Mouse (Mus musculus): ENCODE measurements around the gene Nsmce4a. TPM values are rescaled to one million over a fixed set of nuclear protein-coding genes. Genes with fewer than 3 reads are reported as not detected.
"Not testable (repeated sequence)": the region's sequence is repeated elsewhere in the genome, so short reads cannot be mapped to it uniquely, and the experiment has no call there.

Gene Nsmce4a
- 10 to 100 TPM; 41.5 to 41.8 TPM for total RNA-seq (2021)

DNA sequence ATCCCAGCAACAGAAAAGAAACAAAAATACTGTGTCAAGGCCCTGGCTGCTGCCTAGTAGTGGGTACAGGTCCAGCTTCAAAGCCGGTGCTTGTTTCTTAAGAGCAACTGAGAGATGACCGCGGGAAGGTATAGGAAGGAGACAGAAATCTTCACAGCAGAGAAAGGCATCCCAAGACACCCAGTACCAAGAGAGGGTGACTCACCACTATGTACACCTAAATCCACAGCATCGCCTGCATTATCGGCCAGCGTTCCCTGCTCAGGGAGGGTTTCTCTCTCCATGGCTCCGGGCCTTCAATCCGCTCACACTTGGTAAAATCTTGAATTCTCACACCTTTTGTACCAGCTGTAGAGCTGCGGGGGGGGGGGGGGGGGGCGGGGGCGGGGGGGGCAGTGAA, at the start of gene Nsmce4a:
Nsmce4a (minus strand) TSS at position 298 of the 400 bp plus-strand sequence.
- DNase-seq = no peak

DNA sequence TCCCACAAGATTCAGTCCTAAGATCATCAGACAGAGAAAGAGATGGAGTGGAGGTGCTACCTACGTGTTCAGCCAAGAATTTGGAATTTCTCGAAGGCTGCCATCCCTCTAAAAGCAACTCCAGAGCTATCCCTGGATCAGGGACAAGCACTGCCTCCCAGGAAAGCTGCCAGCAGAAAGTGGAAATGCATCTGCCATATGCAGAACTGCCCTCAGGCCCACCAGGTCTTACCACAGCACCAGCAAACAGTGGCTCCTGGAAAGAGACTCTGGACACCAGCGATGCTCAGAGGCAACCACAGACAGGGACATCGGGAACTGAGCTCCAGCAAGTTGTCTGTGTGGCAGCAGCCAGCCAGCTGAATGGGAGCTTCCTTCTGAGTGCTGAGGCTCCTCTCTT, 49.4 kb upstream of the Nsmce4a start:
- no peak for DNase-seq

DNA sequence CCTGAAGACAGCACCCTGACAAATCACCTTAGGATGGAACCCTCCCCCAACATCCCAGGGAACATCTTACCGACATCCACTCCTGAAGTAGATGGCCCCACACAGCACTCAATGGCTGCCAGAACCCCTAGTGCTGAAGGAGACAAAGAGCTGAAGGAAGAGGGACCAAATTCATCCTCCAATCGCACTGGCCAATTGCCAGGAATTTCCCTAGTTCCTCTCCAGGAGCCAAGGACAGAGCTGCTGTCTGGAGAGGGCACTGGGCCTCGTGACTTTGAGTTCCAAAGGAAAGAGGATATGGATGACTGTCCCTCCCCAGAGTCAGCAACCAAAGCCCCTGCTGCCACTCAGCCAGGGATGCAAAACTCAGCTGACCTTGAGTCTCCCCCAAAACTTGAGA, 49.0 kb upstream of the Nsmce4a start:
- no peak for DNase-seq

DNA sequence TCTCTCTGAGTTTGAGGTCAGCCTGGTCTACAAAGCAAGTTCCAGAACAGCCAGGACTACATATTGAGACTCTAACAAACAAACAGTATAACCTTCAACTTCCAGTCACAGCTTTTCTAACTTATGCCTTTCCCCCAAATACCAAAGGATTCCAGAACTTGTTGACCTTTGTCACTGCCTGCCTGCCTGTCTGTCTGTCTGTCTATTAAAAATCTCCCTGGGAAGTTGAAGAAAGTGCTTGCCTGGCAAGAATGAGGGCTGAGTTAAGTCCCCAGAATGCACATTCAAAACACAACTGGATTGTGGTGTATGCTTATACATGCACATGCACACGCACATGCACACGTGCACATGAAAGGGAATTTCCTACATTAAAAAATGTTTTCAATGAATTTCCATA, 48.1 kb upstream of the Nsmce4a start:
- DNase-seq = no peak

DNA sequence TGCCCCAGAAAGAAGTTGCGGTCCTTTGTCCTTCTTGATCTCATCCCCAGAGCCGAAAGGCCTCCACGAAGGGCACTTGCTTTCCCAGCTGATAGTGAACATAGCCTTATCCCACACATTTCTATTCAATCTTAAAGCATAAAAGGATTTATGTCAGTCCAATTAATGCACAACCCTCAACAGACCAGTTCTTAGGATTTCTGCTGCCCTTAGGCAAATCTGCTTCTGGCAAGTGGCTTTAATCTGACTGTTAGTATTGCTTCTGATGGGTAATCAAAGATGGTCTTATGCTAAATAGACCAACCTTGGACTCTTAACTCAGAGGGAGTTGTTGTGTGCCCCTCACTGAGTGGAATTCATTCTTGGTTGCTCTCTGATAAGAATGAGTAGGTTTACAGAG, 44.7 kb upstream of the Nsmce4a start:
- no peak for DNase-seq

DNA sequence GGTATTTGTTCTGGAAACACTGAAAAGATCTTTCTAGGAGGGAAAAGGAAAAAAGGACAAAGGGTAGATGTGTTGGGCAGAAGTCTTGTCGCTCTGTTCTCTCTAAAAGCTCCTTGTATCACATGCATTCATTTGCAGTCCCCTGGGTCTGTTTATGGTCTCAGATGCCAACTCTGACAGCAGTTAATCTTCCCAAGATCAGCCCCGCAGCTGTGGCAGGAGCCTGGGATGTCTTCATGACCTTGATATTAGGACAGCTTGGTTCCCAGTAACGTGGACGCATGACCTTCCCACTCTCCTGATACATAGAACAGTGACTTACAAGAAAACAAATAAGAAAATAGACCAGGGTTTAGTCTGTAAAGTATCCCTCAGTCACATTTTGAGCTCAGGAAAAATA, 41.1 kb upstream of the Nsmce4a start:
- DNase-seq = no peak

DNA sequence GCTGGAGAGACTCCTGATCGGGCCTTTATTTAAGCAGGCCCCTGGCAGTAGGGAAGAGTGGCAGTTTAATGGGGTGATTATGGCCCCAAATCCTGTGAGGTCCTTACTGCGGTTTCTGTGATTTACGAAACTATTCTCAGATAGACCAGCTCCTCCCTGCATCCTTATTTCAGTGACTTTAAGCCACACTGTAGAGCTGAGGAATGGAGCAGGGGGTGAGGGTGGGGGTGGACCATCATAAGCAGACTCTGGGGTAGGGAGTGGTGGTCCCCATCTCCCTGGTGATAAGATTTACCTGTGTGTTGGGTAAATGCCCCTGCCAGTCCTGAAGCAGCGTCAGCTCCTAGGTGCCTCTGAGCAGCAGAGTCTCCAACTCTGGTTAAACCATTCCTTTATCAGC, 34.0 kb upstream of the Nsmce4a start:
- DNase-seq = no peak

DNA sequence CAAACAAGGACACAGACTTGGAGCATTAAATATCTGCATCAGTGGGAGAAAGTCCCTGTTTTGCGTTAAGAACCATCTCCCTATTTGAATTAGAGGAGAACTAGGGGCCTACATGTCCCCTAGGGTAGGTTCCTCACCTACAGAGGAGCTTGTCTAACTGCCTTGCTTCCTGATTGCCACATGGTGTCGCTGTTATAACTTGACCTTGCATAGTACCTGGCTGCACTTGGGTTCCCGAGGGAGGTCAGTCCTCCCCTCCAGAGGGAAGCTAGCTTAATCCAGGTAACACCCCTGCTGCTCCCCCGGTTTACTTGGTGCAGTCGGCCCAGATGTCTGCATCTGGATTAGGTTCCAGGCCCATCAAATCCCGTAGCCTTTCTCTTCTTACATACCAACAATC, 32.2 kb upstream of the Nsmce4a start:
- no peak for DNase-seq

DNA sequence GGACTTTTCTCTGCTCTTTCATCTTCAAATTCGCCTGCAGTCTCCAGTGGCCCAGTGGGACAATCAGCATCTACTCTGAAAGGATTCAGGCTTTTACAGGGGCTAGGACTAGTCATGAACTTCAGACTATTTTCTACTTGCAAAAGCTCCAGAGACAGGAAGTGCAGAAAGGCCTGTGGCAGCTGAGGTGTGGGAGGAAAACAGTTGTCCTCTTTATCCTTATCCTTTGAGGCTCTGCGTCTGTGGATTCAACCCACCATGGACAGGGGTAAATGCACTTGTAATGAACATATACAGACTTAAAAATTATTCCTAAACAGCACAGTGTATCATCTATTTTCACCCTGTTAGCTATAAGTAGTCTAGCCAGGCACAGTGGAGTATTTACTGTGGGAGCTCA, 31.5 kb upstream of the Nsmce4a start:
- DNase-seq = no peak

DNA sequence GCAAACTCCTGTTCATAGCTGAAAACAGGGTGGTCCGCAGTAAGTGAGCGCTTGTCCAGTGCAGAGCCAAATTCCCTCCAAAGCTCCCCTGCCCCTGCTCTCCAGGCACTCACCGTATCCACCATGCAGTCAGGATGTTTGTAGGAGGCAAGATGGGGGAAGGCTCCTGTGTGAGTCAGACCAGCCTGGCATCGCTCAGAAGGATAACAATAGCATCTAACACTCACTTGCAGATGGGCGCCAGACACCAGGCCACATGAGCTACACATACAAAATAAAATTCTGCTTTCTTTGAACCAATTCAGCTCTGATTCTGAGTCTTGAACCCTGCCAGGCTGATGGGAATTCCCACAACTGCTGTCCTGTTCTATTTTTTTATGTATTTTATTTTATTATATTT, 30.6 kb upstream of the Nsmce4a start:
- DNase-seq = peak; percentile 43 to 49

DNA sequence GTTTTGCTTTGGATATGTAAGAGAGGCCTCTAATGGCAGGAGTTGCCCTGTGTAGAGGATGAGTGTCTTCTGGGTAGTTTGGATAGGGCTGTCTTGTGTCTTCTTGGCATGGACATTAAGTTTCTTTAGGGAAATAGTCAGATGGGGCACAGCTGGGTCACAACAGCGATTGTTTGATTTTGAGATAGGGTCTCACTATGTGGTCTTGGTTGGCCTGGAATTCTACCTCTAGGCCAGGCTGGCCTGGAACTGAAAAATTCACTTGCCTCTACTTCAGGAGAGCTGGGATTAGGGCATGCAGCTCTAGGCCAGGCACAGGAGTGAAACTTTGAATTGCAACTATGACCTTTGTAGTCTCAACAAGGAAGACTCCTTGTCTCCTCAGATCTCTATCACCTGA, 29.9 kb upstream of the Nsmce4a start:
- DNase-seq = no peak

DNA sequence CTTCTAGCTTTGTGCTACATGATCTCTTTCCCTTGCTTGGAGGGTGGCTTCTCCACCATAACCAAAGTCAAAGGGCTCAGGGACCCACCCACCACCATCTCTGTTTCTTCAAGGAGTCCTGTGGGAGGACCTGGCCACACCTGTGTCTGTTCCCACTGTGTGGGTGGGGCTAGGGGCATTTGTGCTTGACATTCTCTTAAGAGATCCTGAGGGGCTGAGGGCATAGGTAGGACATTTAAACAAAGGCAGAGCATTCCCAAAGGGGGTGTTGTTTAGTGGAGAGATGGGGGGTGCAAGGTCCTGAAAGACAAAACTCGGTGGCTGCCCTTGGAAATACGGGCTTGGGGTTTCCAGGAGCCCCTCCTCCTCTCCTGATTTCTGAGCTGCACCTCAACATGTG, 27.6 kb upstream of the Nsmce4a start:
- no peak for DNase-seq

DNA sequence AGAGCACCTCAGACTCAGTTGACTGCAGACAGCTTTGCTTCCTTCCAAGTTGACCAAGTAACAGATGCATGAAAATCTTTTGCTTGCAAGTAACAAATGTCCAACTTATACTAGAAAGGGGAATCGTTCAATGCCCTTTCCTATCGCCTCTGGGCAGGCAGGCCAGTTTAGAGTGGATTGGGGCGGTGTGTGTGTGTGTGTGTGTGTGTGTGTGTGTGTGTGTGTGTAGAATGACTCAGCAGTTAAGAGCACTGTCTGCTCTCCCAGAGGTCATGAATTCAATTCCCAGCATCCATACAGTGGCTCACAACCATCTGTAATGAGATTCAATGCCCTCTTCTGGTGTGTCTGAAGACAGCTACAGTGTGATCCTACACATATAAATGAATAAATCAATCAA, 27.2 kb upstream of the Nsmce4a start:
- DNase-seq = no peak

DNA sequence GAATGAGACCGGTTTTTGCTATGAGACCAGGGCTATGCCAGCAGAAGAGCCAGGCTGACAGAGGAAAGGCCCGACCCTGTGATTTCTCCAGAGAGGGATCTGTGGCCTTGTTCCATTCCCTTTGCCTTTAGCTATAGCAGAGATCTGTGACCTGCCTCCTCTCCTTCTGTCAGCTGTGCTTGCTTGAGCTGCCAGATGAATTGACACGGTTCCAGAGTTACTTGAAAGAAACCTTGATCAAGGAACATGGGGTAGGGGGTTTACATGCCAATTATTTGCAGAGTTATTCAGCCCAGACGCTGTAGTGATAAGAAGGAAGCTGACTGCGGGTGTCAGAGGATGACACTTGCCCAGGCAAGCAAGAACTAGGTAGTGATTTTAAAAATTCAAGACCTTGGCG, 24.6 kb upstream of the Nsmce4a start:
- no peak for DNase-seq

DNA sequence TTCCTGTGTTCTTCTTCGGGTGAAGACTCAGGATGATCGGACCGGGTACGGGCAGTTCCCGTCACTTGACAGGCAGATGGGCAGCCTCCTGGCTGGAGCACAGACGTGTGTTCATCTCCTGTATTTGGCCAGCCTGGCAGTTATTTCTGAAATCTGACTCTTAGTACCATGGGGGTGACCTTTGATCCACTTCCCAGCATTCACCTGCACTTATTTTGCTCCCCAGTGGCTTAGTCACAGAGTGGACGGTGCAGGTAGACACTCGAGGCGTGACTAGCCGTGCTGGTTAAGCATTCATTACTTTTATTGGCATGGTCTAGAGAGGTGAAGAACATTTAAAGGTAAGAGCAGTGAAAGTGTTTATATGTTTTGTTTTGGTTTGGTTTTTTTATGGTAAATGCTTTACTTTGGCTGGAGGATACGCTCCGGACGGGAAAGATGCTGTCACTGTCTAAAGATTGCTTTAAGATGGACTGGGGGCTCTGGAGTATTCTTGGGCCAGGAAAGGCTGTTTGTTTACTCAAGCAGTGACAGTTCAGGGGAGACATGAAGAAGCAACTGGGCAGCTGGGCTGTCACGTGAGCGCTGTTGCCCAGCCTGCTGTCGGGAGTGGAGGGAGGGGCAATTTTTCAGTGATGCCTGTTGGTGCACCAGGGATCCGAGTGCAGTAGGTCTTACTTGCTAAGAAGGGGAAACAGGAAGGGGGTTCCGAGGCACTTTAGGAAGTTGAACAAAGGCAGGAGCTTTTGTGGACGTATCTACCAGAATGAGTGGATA, 23.3 kb upstream of the Nsmce4a start:
- DNase-seq = not testable (repeated sequence)

DNA sequence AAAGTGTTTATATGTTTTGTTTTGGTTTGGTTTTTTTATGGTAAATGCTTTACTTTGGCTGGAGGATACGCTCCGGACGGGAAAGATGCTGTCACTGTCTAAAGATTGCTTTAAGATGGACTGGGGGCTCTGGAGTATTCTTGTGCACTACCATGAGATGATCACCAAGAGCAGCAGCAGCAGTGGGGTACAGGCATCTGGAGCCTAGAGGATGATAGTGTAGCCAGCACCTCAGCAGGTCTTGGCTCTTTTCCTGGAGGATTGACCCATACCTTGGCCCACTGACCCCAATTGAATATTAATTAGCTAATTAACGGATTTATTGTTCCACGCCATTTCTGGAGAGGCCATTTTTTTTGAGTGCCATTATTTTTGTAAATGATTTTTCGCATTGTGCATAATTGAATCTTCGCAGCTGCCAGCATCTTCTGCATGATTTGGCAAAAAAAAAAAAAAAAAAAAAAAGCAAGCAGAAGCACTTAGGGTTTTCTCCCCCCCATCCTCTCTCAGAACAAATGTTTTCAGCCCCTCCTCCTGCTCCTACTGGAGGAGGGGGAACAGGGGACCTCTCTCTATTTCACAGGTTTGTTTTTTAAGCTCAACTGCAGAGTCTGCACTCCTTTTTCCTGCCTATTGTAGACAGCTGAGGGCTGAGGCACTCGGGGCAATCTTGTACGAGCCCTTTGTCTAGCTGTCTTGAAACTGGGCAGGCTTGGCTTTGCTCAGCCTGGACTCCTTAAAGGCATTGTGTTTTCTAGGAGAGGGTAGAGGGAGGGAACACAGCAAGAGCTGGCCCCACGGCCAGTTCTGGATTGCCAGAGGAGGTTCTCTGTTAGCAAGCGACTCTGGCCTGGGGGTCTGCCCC, 20.7 kb upstream of the Nsmce4a start:
- not testable (repeated sequence) for DNase-seq

DNA sequence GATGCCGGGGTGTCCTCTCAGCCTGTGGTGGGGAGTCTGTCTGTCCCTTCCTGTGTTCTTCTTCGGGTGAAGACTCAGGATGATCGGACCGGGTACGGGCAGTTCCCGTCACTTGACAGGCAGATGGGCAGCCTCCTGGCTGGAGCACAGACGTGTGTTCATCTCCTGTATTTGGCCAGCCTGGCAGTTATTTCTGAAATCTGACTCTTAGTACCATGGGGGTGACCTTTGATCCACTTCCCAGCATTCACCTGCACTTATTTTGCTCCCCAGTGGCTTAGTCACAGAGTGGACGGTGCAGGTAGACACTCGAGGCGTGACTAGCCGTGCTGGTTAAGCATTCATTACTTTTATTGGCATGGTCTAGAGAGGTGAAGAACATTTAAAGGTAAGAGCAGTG, 20.1 kb upstream of the Nsmce4a start:
- not testable (repeated sequence) for DNase-seq

DNA sequence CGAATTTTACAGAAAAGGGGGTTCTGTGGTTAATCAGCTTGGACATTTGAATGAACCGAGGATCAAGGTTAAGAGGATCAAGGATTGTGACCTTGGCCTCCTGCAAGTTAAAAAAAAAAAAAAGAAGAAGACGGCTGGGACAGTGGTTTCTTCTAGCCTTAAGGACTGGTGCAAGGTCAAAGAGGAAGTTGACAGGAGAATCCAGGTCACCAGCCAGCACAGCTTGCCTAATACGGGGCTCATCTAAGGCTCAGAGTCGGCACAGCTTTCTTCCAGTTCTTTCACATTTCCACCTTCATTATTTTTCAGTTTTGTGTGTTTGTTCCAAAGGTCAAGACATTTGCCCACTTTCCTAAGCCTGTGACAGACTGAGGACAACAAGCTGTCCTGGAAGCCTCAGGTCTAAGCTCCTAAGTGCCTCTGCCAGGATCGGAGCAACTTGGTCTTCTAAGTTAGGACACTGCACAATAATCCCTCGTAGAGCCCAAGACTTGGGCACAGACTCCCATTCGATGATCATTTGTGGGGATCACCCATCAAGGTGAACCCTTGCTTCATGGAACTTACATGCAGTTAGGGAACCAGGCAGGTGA, 18.0 kb upstream of the Nsmce4a start:
- no peak for DNase-seq

DNA sequence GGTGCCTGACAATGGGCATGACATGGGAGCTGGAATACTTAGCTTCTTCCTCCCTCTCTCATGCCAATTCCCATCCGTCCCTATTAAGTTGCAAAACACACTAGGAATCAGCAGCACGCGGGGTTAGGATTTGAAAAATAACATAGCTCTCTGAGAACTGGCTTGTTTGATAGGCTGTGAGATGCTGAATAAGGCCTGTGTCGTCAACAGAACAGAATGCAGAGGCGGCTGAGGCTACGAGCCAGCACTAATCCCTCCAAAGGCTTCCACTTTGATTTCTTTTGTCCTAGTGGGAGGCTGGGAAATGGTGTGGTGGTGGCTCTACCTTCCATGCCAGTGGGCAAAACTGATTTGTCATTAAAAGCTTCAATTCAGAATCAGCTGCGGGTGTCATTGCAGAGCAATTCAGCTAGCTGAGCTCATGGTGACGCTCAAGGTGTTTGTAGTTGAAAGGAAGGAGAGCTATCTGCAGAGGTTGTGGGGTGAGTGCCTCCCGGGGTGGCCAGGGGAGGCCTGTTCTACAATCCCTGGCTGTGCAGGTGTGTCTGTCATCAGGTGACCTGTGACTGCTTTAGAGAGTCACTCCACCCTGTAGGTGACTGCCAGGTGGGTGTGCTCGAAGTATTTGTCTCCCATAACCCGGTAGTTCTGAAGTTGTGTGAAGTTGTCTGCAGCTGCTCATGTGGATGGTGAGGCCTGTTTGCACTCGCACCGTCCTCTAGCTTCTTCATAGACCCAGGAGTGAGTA, 17.3 kb upstream of the Nsmce4a start:
- peak; percentile 41 to 47 for DNase-seq

DNA sequence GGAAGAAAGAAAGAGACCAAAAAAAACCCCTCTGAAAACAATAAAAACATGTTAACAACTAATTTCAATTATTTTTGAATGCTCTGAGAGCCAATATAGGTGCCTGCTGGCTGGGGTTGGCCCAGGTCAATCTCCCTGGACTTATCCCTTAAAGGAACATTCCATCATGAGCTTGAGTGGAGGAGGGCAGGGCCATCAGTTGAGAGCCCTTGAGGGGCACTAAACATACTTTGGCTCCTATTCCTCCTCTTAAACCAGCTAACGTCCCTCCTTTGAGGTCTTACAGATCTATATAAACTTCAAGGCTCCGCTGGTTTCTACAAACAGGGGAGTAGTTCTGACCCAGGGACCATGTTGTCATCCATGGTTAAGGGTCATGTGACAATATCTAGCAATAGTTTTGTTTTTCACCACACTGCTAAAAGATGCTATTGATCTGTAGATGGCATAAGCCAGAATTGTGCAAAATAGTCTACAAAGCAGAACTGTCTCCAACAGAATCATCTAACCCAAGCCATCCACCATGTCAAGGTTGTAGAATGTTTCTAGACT, 13.7 kb upstream of the Nsmce4a start:
- DNase-seq = no peak

DNA sequence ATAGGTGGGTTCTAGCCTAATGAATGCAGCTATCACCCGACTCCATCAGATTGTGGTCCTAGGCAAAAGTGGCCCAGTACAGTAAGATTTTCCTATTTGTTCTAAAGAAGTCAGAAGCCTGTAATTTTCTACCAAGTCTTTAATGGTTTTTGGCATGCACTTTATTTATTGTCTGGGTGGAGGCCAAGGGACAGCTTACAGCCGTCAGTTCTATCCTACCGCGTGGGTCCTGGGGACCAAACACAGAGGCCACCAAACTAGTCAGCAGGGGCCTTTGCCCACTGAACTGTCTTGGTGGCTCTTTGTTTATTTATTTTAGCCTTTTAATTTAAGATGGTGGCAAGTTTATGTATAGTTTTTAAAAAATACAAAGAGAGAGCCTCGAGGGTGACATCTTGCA, 5.7 kb upstream of the Nsmce4a start:
- DNase-seq = no peak

DNA sequence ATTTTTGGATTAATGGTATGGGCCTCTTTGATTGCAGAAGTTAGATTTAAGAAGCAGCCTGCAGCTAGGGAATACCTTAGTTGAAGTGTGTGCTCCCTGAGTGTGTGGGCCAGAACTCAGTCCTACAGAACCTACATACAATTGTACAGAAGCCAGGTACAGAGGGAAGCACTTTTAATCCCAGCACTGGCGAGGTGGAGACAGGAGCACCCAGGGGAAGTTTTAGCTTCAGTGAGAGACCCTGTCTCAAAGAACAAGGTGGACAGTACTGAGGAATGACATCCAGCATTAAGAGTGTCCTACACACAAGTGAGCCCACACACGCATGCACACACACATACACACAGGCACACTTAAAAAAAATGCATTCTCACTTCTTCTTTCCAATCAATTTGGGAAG, 5.1 kb upstream of the Nsmce4a start:
- no peak for DNase-seq
